Mouse (Mus musculus): ENCODE measurements around the gene Rab7b.

DNA sequence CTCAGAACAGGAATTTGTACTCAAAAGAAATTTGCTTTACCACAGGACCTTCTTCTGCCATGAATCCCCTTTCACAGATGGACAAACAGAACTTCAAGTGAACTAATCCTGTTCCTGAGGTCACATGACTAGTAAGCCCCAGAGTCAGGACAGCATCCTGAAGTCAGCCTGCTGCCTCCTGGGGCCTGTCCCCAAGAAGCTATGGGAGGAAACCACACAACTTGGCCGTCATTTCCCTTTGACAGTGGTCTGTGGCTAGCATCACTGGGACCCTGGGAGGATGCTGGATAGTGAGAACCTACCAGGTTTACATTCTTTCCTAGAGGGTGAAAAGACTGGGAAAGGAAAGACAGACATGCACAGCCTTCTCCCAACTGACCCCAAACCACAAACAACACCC is 50.3 kb downstream of the Rab7b start:
- TF ChIP-seq POLR2A (IDR thresholded peaks at IDR 0.05; ENCODE audit: borderline replicate concordance, control insufficient read depth, low read depth, low read length) (no peak), CTCF (IDR thresholded peaks at IDR 0.05; ENCODE audit: control insufficient read depth, insufficient read depth, low read length) (no peak)
